Mouse (Mus musculus) midbrain, postnatal 0 days (tissue): Measurements from ENCODE around the gene Tekt4. TPM values are rescaled to one million over a fixed set of nuclear protein-coding genes. Genes with fewer than 3 reads are reported as not detected.

Experiments used
- ATAC-seq: fragments of 200-750 bp; cut with Nextera tagmentation; 2 replicates; pipeline ENCODE4 v1.8.0; 2017; ENCODE audit warnings: moderate number of reproducible peaks, mild to moderate bottlenecking, moderate TSS enrichment, moderate library complexity; ENCODE audit not compliant: low FRiP score
- DNase-seq: peaks from one replicate; pipeline ENCODE4 v3.0.0-alpha.2; 2015; ENCODE audit warnings: low spot score
- H3K27ac ChIP-seq: fragments of 300-500 bp; sonication (generic); 2 replicates; pipeline ENCODE4 v1.5.1; 2014; ENCODE audit warnings: low read depth, mild to moderate bottlenecking, low read length, mixed read lengths
- H3K27me3 ChIP-seq: fragments of 300-500 bp; sonication (generic); 2 replicates; pipeline ENCODE4 v1.6.1; 2014; ENCODE audit warnings: low read length, control low read depth, mixed read lengths; ENCODE audit not compliant: insufficient read depth
- H3K36me3 ChIP-seq: fragments of 300-500 bp; sonication (generic); 2 replicates; pipeline ENCODE4 v1.6.1; 2014; ENCODE audit warnings: low read length, control low read depth, mixed read lengths; ENCODE audit not compliant: insufficient read depth
- H3K4me1 ChIP-seq: fragments of 300-500 bp; sonication (generic); 2 replicates; pipeline ENCODE4 v1.6.1; 2014; ENCODE audit warnings: mild to moderate bottlenecking, control low read depth, antibody characterized with exemption, low read length, mixed read lengths; ENCODE audit not compliant: insufficient read depth
- H3K4me2 ChIP-seq: fragments of 300-500 bp; sonication (generic); 2 replicates; pipeline ENCODE4 v1.6.1; 2014; ENCODE audit warnings: low read depth, mild to moderate bottlenecking, low read length, mixed read lengths; ENCODE audit not compliant: poor library complexity, severe bottlenecking
- H3K4me3 ChIP-seq: fragments of 300-500 bp; sonication (generic); 2 replicates; pipeline ENCODE4 v1.5.1; 2014; ENCODE audit warnings: low read depth, mild to moderate bottlenecking, low read length, moderate library complexity
- H3K9ac ChIP-seq: fragments of 300-500 bp; sonication (generic); replicated peaks from 2 replicates; pipeline ENCODE4 v1.6.1; 2014; ENCODE audit warnings: mild to moderate bottlenecking, low read length, moderate library complexity, mixed read lengths; ENCODE audit not compliant: poor library complexity, severe bottlenecking
- H3K9me3 ChIP-seq: fragments of 300-500 bp; sonication (generic); 2 replicates; pipeline ENCODE4 v1.6.1; 2016; ENCODE audit warnings: low read length, control low read depth
- CTCF ChIP-seq: IDR thresholded peaks from 2 replicates; pipeline ENCODE4 v1.5.1; 2016; ENCODE audit warnings: antibody characterized with exemption, mild to moderate bottlenecking
- WGBS: fragments of 180-500 bp; shearing (Covaris S2); extraction: QIAGEN DNeasy Blood & Tissue Kit; methylation state at CpG from one replicate; pipeline ENCODE4 v1.1.7; 2014; 5-methylcytosine and 5-hydroxymethylcytosine counted together
- polyA plus RNA-seq: library from polyadenylated mRNA; unstranded; fragments of >200 nt; fragmentation: Nextera tagmentation; extraction: Ambion mirVana; gene quantifications from 2 replicates; pipeline ENCODE4 v1.2.1, GENCODE M21; 2015
- total RNA-seq: library from RNA; depleted of rRNA; stranded (reverse); fragments of >200 nt; gene quantifications from 2 replicates; pipeline ENCODE4 v1.2.3, GENCODE M21; 2014

The Tekt4 gene
- total and polyA plus RNA-seq, 2 experiments from 2014 or later = 2.3 to 5.2 TPM

GRCm38 (mm10) chr17:25502599-25502998, 48.2 kb downstream of the Tekt4 start:
- H3K36me3 ChIP-seq = no peaks in the 10 kb centered on the region
- ATAC-seq = no peak
- H3K4me3 ChIP-seq = no peak overlapping the region
- H3K4me1 ChIP-seq = no peaks in the 10 kb centered on the region
- H3K9me3 ChIP-seq = no peaks in the 10 kb centered on the region
- peaks cover 7% of the 10 kb centered on the region; the same call in 1 of the 2 replicates for H3K27me3 ChIP-seq
- WGBS = 73% methylated on average over 4 of the region's 4 CpGs
- H3K27ac ChIP-seq = no peak overlapping the region
- no peak overlapping the region for H3K9ac ChIP-seq
- DNase-seq = no peak
- no peak for TF ChIP-seq CTCF
- no peak overlapping the region for H3K4me2 ChIP-seq

- Histone ChIP-seq H3K4me2 (no peak overlapping the region), H3K36me3 (no peaks in the 10 kb centered on the region), H3K4me3 (no peak overlapping the region), H3K4me1 (no peaks in the 10 kb centered on the region), H3K9me3 (no peaks in the 10 kb centered on the region), H3K27me3 (no peaks in the 10 kb centered on the region), H3K27ac (no peak overlapping the region), H3K9ac (no peak overlapping the region)
- TF ChIP-seq CTCF = peak; percentile 96
- DNase-seq = peak; percentile 81
- WGBS = 23% methylated on average over 3 of the region's 3 CpGs
- peak; percentile 70 for ATAC-seq
Observed at GRCm38 (mm10) chr17:25507799-25508198, 53.4 kb downstream of the Tekt4 start.

GRCm38 (mm10) chr17:25508860-25509577, 54.6 kb downstream of the Tekt4 start:
- no peaks in the 10 kb centered on the region for H3K9me3 ChIP-seq
- no peaks in the 10 kb centered on the region for H3K27me3 ChIP-seq
- no peak for ATAC-seq
- peak; percentile 72 for DNase-seq
- H3K9ac ChIP-seq = no peak overlapping the region
- no peak overlapping the region for H3K4me2 ChIP-seq
- H3K36me3 ChIP-seq = no peaks in the 10 kb centered on the region
- WGBS = 48% methylated on average over 7 of the region's 7 CpGs
- no peak overlapping the region for H3K4me3 ChIP-seq
- peak; percentile 75 for TF ChIP-seq CTCF
- no peaks in the 10 kb centered on the region for H3K4me1 ChIP-seq
- no peak overlapping the region for H3K27ac ChIP-seq

GRCm38 (mm10) chr17:25510074-25510830, 55.8 kb downstream of the Tekt4 start:
- H3K36me3 ChIP-seq = no peaks in the 10 kb centered on the region
- H3K4me3 ChIP-seq = no peak overlapping the region
- no peaks in the 10 kb centered on the region for H3K9me3 ChIP-seq
- DNase-seq (no peak), ATAC-seq (no peak)
- no peaks in the 10 kb centered on the region for H3K4me1 ChIP-seq
- no peak overlapping the region for H3K9ac ChIP-seq
- no peak overlapping the region for H3K4me2 ChIP-seq
- H3K27me3 ChIP-seq = no peaks in the 10 kb centered on the region
- no peak overlapping the region for H3K27ac ChIP-seq
- WGBS = 82% methylated on average over 10 of the region's 10 CpGs
- no peak for TF ChIP-seq CTCF

- Histone ChIP-seq H3K9ac (no peak overlapping the region), H3K4me2 (no peak overlapping the region), H3K27me3 (no peaks in the 10 kb centered on the region), H3K4me3 (no peak overlapping the region), H3K36me3 (no peaks in the 10 kb centered on the region), H3K9me3 (no peaks in the 10 kb centered on the region), H3K27ac (no peak overlapping the region), H3K4me1 (no peaks in the 10 kb centered on the region)
- DNase-seq (no peak), ATAC-seq (no peak)
- WGBS = 74% methylated on average over 3 of the region's 3 CpGs
- no peak for TF ChIP-seq CTCF
Observed at GRCm38 (mm10) chr17:25511876-25512275, 57.5 kb downstream of the Tekt4 start.

- 96% methylated on average over 2 of the region's 2 CpGs for WGBS
- DNase-seq (no peak), ATAC-seq (no peak)
- no peak overlapping the region for H3K9ac ChIP-seq
- H3K4me2 ChIP-seq = no peak overlapping the region
- no peaks in the 10 kb centered on the region for H3K27me3 ChIP-seq
- no peak overlapping the region for H3K4me3 ChIP-seq
- no peak overlapping the region for H3K27ac ChIP-seq
- TF ChIP-seq CTCF = no peak
- no peaks in the 10 kb centered on the region for H3K4me1 ChIP-seq
- H3K36me3 ChIP-seq = no peaks in the 10 kb centered on the region
- H3K9me3 ChIP-seq = no peaks in the 10 kb centered on the region
Observed at GRCm38 (mm10) chr17:25514055-25514454, 59.6 kb downstream of the Tekt4 start.
